Mouse (Mus musculus) left cerebral cortex, adult 11 months (tissue): ENCODE measurements around the gene Gm10486.
"Not testable (repeated sequence)": the region's sequence is repeated elsewhere in the genome, so short reads cannot be mapped to it uniquely, and the experiment has no call there.

Source experiments
- DNase-seq: peaks from one replicate; pipeline ENCODE4 v3.0.0; 2022; ENCODE audit warnings: low spot score

Gene Gm10486

GRCm38 (mm10) chrX:35067084-35067483, at the start of gene Gm10486:
Gm10486 (plus strand) TSS chrX:35067384.
- DNase-seq, result not testable (repeated sequence)
